Mouse (Mus musculus): ENCODE data around the gene Ovch2.
A peak's percentile ranks its signal among the peaks of the same experiment; 100 is the strongest.

The Ovch2 gene

DNA sequence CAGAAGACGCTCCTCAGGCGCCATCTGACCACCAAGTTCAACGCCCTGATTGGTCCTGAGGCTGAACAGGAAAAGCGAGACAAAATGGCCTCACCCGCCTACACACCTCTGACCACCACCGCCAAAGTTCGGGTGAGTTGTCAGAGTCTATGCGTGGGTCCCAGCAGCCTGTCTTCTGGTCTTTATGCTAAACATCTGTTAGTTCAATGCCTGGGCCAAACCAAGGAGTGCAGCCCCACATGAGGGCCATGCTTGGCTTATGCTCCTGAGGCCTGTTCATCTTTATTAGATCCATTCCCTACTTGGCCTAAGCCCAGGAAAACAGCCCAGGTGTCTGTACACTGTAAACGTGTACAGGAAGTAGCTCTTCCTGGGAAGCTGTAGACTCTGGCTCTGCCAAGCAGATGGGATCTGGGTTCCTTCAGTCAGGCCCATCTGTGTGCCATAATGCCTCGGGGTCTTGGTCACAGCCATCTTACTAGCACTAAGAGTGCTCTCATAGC, 58.0 kb downstream of the Ovch2 start:
- no peak for DNase-seq

DNA sequence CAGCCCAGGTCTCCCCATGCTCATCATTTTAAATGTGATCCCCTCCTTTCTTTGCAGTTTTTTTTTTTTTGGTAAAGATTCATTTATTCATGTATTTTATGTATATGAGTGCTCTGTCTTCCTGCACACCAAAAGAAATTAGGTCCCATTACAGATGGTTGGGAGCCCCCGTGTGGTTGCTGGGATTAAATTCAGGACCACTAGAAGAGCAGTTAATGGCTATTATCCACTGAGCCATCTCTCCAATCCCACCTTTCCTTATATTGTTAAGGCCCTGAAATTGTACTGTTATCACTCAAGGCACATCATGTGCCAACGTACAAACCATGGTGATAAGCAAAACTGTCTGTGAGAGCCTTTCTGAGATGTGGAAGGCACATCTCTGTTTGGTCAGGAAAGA, 62.3 kb downstream of the Ovch2 start:
- DNase-seq, result peak; percentile 13

DNA sequence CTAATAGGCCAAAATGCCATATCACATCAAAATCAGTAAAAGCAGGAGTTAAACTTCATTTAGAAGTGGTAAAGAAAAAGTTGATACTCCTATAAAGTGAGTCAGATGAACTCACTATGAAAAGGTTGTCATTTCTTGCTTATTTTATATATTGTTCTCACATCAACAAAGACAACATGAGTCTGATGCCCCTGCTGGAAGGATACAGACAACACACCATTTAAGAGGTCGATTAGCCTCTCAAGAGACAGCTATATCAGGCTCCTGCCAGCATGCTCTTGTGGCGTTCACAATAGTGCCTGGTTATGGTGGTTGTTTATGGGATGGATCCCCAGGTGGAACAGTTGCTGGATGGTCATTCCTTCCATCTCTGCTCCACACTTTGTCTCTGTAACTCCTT, 67.8 kb downstream of the Ovch2 start:
- no peak for DNase-seq
